Mouse (Mus musculus) kidney, adult 2 months (tissue): ENCODE measurements around the gene Atrnl1.

Experiments
- CTCF ChIP-seq: fragments of 200-500 bp; conservative IDR thresholded peaks from 2 replicates; pipeline ENCODE4 v1.5.1; 2011; ENCODE audit warnings: low read depth, mild to moderate bottlenecking, control low read depth, low read length, moderate library complexity, mixed read lengths; ENCODE audit not compliant: insufficient read depth, insufficient read length
- POLR2A ChIP-seq: fragments of 200-500 bp; IDR thresholded peaks from one replicate; pipeline ENCODE4 v1.6.1; 2011; ENCODE audit warnings: low read depth, low read length, control low read depth

- TF ChIP-seq POLR2A: no peak
- TF ChIP-seq CTCF: no peak
Measured at GRCm38 (mm10) chr19:57817736-57818135, 206.9 kb downstream of the Atrnl1 start.
